Mouse (Mus musculus) right cerebral cortex, postnatal 36 days (tissue): ENCODE data around the gene Plekhh2.

Experiments used
- DNase-seq, 2 experiments: peaks; one replicate each; pipeline ENCODE4 v3.0.0; 2022; ENCODE audit warnings: low spot score in 2 of 2, mixed read lengths in 1 of 2

Plekhh2 gene

DNA sequence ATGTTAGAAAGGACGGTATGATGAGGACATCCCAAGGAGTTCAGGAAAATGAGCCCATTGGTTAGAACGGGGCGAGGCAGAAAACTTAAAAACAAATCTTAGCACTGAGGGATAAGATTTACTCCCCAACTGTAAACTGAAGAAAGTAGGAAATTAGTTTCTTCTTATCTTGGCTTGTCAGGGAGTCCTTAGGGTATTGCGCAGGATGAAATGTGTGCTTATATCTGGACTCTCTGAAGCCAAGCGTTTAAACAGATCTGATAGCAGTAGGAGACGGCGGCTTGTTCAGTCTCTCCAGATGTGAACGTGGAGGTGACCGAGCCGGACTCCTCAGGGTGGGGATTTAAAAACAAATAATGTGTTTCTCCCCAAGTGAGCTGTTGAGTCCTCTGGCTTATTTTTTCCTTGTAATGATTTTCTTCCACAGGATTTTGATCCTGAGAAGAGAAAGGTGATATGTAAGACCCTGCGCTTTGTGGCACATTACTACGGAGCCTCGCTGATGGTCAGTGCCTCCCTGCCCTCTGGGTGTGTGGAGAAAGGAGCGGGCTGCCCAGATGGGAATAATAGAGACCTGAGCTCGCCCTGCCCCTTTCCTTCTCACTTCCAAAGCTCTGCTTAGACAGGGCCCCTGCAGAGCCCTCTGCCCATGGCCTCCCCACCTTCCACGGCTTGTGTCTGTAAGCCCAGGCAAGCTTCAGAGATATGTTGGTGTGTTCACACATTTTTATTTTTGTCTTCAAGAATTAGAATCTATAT, 132.8 kb downstream of the Plekhh2 start:
- DNase-seq = no peak

- DNase-seq = no peak
Measured at GRCm38 (mm10) chr17:84645119-84645518, 133.4 kb downstream of the Plekhh2 start.

GRCm38 (mm10) chr17:84645894-84646293, 134.2 kb downstream of the Plekhh2 start:
- no peak for DNase-seq

DNA sequence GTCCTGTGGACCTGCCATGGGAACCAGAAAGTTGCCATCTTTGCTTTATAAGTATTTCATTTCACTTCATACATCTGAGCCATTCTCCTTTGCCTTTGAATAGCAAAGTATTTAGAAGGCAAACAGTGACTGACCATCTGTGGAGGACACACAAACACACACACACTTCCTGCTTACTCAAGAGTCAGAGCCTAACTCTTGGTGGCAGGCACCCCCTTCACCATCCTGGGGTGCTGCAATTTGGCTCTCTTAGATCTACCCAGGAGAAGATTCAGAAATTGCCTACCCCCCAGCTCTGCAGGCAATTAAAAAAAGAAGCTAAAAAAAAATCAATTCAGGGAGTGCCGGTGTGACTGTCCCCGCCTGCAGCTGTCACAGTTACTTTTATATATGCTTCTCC, 134.8 kb downstream of the Plekhh2 start:
- no peak for DNase-seq

GRCm38 (mm10) chr17:84647630-84648029, 135.9 kb downstream of the Plekhh2 start:
- DNase-seq = no peak

DNA sequence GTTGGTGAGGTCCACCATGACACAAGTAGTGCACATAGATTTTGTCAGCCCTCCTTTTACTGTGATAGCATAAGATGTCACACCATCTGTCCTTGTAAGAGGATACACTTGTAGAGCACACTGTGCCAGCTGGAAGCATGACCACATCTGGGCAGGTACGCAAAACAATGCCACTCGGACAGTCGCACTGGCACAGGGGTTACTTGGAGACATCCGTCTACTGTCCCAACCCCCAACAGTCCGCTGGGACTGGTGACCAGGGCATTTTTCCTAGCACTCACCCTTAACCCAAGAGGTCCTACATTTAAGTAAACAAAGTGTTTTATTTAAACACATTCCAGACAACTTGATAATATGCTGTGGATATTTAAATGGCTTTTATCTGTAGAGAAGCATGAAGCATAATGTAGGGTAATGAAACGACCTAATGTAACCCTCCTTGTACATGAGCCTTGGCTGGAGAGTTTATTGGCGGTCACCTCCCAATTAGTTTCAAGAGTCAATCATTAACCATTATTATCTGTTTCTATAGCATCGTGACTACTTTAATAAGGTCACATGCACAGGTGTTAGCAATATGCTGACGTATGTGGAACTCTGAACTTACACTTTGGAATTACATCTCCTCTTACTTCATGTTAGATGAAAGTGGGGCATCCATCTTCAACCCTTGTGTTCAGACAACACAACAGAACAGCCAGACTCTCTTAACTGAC, 138.8 kb downstream of the Plekhh2 start:
- no peak for DNase-seq

DNA sequence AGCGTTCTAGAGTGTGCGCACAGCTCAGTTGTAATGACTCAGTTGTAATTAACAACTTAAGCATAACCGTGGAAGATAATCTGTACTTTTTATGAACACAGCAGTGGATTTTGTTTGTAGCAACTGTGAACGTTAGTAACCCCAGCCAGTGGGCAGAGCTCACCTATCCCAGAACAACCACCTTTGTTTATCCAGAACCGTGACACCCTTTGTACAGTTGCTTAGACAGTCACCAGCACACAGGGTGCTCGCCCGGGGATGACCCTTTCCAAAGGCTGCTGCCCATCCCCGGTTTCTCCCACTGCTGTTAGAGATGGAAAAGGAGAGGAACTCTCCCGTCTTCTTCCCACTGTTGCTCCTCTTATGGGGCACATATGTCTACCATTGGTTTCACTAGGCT, 141.8 kb downstream of the Plekhh2 start:
- no peak for DNase-seq

DNA sequence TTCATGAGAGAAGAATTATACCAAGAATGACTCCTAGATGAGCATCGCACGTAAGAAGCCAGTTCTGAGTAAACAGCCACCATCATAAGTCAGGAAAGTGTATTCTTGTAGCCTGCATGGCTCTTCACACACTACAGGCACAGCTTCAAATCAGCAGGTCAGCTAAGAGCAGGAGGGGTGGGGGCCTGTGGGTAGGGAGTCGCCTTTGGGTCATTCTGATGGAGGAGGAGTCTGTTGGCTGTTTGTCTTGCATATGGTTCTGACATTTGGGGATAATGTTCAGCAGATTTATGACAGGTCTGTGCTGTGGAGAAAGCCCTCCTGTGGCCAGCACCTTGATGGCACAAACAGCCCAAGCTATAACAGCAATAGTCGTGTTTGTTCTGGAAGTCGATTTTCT, 144.5 kb downstream of the Plekhh2 start:
- DNase-seq = no peak

DNA sequence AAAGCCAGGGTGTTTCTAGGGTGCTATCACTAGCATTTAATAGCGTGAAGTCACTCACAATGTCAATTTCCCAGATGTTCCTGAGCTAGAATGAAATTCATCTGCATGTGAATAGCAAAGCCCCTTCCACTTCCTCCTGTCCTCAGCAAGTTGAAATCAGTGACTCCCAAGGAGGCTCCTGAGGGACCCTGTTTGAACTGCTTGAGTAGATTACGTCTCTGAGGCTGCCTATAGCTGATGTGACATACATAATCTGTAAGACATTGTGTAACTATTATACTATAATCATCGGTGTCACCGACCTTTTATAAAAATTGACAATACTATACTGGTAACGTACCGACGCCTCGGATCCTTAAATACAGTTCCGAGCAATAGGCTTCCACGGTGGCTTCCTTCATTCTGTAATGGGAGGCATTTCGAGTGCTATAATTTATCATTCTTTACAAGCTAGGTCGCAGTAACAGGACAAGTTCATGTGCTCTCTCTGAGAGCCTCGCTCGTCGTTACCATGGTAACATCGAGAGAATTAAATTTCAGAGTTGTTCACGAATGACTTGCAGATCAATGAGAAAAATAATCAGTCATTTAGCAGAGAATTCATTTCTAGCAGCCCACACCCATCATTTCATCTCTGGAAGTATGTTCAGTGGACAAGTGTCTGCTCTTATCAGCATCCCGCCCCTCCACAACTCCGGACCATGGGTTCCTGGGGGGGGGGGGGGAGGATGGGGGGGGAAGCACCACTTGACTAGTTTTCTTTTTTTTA, 145.1 kb downstream of the Plekhh2 start:
- no peak for DNase-seq

GRCm38 (mm10) chr17:84657422-84657732, 145.7 kb downstream of the Plekhh2 start:
- no peak for DNase-seq

- DNase-seq = no peak
Measured at GRCm38 (mm10) chr17:84657782-84658181, 146.1 kb downstream of the Plekhh2 start.

- DNase-seq = no peak
Measured at GRCm38 (mm10) chr17:84658195-84658594, 146.5 kb downstream of the Plekhh2 start.

- no peak for DNase-seq
Measured at GRCm38 (mm10) chr17:84658951-84659350, 147.3 kb downstream of the Plekhh2 start.

DNA sequence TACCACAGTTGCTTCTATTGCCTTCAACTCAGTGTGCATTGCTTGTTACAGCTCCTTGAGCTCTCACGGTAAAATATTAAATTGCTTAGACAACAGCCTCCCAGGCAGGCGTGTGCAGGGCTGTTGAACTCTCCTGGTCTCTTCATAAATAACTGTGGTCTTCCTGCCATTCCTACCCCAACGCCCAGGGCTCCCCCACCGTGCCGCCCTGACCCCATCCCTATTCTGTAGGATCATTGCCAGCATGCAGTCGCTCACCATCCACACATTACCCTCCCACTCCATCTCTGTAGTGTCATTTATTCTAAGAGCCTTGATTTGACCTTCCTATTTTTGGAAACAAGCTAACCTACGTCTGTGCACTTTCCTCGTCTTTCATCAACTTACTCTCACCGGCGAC, 153.4 kb downstream of the Plekhh2 start:
- DNase-seq = no peak

GRCm38 (mm10) chr17:84665691-84666090, 154.0 kb downstream of the Plekhh2 start:
- DNase-seq = no peak

GRCm38 (mm10) chr17:84667848-84668247, 156.2 kb downstream of the Plekhh2 start:
- no peak for DNase-seq
